Mouse (Mus musculus): ENCODE measurements around the gene Gpr153.

Gpr153 gene

DNA sequence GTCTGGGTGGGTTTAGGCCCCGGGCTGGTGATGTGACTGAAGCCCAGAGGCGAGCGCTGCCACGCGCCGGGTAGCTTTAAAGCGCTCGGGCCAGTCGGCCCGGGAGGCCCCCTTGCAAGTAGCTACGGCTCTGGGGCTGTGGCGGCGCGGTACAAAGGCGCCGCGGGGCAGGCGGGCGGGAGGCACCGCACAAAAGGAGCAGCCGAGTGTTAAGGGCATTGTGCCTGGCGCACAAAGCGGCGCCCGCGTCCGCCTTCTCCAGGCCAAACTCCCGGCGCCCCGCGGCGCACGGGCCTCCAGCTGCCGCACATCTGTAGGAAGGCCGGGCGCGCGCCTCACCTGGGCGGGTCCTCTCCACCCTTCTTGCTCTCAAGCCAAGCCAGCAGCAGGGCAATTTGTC, 16.4 kb downstream of the Gpr153 start:
- no peak for DNase-seq

DNA sequence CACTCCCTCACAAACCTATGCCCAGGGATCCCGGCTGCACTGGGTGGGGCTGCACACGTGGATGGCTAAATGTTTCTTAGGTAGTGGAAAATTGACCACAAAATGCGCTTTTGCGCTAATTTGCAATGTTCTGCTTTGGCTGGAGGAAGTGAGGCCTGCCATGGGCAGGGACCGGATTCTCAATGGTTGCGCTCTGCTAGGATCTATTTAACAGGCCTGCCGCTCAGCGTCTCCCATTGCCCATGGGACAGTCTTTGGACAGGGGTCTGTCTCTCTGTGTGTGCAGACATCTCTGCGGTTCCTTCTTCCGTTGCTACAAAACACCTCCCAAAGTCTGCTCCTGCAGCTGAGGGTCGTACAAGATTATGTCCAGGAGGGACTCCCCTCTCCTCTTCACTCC, 17.0 kb downstream of the Gpr153 start:
- DNase-seq, result no peak

DNA sequence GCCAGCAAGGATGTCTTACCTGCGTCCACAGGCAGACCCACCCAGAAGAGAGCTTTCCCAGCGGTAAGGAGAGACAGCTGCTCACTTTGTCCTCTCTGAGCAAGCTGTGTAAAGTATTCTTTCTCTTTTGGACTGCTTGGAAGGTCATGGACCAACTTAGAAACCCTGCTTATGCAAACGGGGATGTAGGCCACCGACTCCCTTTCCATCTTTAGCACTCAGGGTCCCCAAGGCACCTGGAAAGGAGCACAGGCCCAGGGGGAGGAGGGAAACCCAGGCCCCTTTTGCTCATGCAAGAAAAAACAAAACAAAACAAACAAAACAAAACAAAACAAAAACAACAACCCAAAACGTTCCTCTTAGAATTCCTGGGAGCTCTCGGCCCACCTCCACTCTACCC, 17.5 kb downstream of the Gpr153 start, which contains the start of gene Hes3:
TSS of gene Hes3 (minus strand) at position 101 of the 400 bp plus-strand sequence.
- no peak for DNase-seq

DNA sequence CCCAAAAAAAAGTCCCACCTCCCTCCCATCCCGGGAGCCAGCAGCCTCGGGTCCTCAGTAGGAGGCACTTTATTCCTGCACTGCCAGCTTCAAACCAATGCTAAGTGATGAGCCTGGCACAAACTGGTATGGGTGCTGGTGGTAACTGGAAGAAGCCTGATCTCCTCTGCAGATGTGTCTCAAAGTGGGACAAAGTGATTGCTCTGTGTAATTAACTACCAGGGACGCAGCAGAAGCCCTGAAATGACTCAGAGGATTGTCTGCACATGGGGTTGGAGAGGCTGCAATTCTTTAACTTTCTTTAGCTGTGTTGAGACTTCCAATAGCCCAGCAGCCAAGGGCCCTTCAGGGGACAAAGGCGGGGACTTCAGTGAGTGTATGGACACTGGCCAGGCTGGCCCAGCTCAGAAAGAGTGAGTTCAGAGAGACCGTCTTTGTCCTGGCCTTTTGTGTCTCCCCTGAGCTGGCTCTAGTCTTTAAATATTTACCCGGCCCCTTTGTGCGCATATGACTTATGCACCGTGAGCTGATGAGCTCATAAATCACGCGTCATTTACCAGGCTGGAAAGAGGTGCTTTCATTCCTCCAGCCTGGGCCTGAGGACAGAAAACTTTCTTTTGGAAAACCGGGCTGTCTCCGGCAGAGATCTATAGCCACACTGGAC, 18.2 kb downstream of the Gpr153 start:
- no peak for DNase-seq

DNA sequence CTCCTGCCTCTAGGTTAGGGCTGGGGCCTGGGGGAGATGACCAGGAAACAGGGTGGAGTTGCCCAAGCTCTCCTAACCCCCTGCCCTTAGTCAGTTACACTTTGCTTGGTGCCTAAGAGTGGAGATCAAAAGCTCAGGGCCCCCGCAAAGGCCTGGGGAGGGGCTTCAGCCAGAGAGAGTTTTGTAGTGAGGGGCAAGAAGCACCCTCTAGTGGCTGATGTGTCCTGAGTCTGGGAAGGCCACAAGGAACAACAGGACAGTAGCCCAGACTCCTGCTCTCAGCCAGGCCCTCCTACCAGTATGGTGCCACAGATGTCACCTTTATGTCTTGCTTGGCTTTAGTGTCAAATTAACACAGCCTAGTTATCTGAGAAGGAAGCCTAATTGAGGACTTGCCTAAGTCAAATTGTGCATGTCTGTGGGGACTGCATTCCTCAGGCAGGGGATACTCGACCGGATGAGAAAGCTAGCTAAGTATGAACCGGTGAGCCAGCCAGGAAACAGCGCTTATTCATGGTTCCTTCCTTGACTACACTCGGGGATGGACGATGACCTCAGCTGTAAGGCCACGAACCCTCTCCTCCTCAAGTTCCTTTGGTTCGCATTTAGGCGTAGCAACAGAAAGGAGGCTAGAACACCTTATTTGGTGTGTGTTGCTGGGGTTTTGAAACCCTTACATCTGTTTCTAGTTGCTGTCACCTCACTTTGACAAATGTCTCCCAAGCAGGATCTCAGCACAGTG, 20.3 kb downstream of the Gpr153 start:
- DNase-seq, result no peak

DNA sequence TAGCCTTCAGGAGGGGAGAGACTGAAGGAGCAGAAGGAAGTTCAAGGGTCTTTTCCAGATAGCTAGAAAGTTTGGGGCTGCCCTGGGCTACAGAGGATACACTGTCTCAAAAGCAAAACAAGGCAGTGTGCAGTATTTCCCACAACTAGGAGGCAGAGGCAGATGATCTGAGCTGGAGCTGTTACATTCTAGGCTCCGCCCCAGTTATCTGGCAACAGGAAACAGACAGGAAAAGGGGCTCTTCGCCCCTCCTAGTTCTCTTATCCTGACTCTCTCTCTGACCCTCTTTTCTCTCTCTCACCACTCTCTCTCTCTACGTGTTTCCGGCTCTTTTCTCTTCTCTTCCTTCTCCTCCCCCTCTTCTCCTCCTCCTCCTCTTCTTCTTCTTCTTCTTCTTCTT, 21.9 kb downstream of the Gpr153 start:
- DNase-seq, result no peak

DNA sequence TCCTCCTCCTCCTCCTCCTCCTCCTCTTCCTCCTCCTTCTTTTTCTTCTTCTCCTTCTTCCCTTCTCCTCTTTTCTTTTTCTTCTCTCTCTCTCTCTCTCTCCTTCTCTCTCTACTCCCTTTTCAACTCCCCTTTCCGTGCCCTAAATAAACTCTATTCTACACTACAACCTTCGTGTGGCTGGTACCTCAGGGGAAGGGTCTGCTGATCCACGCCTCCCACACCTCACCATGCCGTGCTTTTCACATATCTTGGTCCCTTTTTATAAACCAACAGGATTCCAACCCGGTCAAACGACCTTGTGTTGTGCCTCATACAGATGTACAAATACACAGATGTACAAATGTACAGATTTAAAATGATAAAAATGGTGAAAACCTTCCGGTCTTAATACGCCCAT, 22.3 kb downstream of the Gpr153 start:
- DNase-seq, result no peak

DNA sequence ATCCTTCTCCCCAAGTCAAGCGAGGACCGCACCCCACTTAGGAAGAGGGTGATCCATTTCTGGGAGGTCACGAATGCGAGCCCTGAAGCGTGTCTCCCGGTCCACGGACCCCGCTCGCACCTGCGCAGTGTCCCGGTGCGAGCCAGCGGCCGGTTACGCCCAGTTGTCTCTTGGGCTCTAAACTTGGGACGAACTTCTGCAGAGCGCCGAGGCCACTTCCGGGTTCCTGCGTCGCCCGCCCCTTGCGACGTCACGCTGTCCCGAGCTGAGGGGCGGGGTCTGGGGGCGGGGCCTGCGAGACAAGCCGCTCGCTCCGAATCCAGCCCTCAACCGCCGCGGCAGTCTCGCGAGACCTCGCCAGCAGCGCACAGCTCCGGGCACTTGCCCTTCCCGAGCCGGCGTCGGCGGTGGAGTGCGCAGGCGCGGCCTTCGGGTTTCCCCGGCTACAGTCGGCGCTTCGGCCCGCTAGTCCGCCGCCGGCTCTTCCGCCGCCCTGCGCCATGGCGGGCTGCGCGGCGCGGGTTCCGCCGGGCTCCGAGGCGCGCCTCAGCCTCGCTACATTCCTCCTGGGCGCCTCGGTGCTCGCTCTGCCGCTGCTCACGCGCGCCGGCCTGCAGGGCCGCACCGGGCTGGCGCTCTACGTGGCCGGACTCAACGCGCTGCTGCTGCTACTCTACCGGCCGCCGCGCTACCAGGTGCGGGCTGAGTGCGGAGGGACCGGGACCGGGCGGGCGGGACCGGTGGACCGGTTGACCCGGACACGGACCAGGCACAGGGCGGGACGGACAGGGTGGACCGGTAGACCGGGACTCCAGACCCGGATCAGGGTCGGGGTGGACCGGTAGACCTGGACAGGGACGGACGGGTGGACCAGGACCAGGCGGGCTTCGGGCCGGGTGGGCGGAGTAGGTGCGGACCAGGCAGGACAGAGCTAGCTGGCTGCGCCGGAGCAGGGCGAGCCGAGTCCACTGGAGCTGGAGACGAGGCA, 23.1 kb downstream of the Gpr153 start, which contains the start of gene Icmt:
TSS of gene Icmt (plus strand) at position 354 of the 988 bp plus-strand sequence.
- peak; percentile 99 for DNase-seq

DNA sequence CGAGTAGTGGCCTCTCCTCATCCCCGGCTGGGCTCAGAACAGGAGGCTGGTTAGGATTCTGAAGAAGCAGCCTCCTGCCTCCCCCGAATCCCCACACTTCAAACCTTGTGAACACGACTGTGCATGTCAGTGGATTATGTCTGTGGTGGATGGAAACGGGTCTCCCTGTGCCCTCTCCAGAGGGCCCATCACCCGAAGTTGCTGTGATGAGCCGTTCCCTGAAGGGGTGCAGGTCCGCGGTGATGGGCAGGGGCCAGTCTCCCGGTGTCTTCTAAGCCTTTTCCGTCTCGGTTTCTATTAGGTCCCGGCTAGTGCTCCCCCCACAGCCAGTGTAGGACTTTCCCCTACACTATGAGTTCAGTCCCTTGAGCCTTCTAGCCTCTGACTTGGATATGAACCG, 24.8 kb downstream of the Gpr153 start:
- DNase-seq, result no peak

DNA sequence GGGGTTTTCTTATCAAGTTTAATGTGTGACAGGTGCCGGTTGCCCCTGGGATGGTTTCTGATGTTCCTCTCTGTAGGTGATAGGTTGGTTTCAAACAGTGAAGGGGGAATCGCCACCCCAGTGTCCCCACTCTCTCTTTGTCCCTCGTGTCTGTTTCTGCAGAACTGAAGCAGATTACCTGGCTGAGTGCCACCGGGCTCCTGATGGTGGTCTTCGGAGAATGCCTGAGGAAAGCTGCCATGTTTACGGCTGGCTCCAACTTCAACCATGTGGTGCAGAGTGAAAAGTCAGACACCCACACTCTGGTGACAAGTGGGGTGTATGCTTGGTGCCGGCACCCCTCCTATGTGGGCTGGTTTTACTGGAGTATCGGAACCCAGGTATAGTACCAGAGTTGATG, 26.3 kb downstream of the Gpr153 start:
- no peak for DNase-seq

DNA sequence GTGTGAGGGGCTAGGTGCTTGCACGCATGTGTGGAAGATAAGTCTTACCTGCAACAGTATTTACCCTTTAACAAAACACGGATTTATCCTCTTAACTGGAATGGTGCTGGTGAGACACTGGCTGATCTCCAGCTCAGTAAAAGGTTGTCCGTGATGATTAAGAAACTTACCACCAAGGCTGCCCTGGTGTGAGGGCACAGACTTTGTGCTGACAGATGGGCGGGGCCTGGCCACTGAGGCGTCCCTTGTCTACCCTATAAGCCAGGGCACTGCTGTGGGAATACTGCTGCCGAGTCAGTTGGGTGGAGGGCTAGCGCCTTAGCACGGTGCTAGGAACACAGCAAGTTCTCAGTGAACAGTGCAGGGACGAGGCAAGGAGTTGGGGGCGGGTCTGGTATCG, 28.0 kb downstream of the Gpr153 start:
- no peak for DNase-seq

DNA sequence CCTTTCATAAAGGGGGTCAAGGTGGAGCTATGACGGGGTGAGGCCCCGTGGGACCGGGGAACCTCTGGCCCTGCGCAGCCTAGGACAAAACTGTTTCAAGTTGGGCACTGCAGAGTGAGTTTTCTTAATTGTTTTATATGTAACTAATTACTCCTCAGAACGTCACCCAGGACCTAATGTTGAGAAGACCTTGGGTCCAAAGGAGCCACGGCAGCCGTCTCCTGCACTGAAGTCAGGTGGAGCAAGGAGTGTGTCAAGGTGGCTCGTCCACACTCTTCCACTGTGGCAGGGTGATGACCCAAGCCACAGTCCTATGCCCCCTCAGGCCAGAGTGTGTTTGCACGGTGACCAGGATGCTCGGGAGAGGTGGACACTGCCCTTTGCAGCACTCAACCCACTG, 29.1 kb downstream of the Gpr153 start:
- no peak for DNase-seq

DNA sequence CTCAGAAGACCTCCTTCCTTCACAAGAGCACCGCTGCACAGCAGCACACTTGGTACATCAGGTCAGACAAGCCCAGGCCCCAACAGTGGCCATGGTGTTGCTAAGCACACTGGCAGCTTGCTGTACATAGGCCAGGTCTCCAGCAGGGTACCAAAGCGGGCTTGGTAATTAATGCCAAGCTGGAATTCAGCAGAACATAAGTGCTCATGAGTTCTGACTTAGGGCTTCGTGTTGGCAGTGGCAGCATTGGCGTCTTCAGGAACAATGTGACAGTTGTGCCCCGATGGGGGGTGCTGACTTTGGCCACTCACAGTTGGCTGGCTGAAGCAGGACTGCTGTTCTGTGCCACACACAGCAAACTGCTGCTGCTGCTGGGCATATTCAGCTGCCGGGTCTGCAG, 30.7 kb downstream of the Gpr153 start:
- DNase-seq, result no peak

DNA sequence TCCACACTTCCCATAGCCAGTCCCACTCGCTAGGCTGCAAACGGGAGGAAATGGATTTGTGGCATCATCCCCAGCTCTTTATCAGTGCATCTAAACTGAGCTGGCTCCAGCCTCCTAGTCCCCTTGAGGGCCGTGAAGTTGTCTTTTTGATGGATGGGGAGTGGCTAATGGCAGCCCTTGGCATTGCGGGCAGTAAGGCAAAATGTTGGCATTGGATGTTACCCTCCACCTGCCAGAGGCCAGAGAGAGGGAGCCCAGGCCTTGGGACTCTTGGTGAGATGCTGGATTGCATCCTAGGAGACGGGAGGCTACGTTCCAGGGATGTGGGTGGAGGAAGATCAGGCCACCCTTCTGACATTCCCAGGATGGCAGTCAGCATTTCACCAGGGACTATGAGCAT, 32.0 kb downstream of the Gpr153 start:
- no peak for DNase-seq

DNA sequence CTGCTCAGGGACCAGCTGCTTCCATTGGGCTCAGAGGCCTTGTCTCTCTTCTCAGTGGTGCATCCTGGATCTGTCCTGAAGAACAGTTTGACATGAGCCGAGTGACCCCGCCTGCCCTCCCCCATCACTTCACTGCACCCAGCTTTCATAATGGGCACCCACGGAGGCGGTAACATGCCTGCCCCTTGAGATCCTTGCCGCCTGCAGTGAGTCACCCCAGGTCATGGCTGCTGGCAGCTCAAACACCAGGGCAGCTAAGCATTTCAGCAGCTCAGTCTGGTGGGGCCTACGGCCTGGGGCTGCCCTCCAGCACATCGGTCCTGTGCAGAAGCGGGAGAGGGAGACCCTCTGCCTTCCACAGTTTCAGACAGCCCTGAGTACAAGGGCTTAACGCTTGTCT, 33.5 kb downstream of the Gpr153 start:
- DNase-seq, result no peak

DNA sequence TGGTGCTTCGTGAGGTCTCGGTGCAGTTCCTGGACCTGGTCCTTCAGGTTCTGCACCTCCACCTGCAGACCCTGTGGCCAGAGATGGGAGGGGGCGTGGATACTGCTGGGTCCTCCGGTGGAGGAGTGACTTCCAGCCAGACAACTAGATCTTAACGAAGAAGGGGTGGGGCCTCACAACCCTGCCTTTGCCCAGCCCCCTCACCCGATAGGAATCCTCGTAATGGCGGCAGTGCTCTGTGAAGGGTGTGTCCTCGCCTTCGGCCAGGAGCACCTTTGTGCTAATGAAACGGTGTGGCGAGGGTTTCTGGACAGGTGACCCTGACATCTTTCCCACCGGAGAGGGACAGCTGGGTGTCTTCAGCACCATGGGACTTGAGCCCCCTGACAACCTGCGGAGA, 38.2 kb downstream of the Gpr153 start:
- DNase-seq, result no peak

DNA sequence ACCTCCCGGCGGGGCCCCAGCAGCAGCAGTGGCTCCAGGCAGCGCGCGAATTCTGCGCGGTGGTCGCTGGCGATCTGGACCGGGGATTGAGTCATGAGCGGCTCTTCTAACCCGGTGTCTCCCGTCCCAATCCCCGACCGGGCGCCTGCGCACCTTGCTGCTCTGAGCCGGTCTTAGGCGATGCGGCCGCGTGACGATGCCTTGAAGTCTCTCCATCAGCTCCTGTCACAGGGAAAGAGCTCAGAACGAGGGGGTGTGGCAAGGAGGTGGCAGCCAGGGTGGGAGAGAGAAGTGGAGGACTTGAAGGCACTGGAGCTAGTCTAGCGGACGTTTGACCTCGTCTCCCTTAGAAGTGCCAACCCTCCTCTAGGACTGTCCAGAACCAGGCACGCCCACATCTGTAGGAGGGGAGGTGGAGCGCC, 39.2 kb downstream of the Gpr153 start:
- DNase-seq, result peak in 1 of 2 experiments; percentile 36

DNA sequence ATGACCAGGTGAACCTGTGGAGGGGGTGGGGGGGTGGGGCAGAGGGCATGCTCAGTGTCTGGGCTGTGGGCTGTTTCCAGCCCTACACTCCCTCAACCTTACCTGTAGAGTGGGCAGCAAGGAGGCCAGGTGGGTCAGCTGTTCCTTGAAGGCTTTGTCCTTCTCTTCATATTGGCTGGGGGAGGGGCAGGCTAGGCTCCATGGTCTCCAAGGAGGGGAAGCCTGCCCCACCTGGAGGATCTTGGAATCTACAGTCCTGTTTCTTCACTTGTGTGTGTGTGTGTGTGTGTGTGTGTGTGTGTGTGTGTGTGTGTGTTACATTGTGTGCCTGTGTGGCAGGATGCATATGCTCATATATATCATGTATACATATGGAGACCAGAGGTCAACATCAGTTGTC, 39.9 kb downstream of the Gpr153 start:
- peak; percentile 51 to 54 for DNase-seq

DNA sequence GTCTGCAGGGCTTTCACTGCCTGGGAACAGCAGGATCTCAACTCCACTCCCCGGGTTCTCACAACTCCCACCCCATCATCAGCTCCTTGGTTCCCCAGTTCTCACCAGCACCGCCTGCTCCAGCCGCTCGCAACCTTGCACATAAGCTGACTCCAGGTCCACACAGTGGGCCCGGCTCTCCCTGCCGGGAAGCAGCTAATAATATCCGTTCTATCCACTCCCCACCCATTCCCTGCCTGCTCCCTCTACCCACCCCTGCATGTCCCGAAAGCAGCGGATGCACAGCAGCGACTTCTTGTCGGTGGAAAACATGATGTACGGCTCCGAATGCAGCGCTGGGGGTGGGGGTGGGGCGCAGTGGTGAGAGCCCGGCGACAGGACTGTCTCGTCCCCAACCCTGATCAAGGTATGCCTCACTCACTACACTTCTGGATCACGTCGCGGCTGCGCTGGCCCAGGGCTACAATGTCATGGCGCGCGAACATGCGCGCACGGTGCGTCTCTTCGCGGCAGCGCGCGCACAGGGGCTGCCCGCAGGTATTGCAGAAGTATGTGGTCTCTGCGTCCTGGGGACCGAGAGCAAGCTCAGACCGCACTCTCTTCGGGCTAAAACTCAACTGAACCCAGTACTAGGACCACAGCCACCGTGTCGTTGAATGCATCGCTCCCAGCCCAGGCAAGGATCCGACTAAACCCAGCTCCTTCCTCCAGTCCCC, 41.6 kb downstream of the Gpr153 start:
- peak in 1 of 2 experiments; percentile 26 for DNase-seq

DNA sequence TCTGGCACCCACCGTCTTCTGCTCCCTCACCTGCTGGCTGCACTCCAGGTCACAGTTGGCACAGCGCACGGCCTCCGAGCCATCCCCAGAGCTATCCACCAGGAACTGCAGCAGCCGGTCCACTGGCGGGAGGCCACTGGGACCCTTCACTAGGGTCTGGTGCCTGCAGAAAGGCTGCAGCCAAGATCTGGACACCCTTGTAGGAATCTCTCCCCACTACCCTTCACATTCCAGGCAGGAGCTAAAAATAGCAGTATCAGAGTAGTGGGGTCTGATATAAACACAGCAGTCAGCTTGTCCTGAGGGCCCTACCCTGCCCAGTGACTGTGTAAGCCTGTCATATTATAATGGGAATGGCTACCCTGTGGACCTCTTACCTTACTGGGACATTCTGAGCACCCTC, 43.6 kb downstream of the Gpr153 start:
- DNase-seq, result no peak

DNA sequence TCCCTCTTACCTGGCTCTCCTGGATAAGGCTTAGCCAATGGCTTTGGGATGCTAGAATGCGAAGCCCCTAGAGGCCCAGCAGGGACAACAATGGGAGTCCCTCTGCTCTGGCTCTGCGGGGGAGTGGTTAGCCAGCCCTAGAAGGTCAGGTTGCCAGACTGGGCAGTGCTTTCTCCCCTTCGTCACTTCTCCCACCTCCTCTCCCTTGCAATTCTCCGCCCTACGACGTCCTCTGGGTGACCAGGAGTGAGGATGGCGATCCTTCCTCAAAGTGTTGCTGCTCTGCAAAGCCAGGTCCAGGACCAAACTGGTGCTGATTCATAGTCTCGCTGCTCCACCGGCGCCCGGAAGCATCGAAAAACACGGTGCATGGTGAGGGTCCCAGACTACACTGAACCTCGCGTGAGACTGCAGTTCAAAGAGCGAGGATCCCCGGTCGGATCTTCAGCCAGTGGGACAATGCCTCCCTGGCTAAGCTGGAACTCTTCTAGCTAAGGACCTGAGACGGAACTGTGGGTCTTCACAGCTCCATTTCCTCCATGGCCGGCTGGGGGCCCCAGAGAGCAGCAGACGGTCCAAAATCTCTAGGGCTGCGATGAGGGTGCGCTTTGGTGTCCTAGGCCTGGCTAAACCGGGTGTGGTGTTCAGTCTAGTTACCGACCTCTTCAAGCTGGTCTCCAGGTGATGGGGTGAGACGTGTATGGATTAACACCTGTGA, 44.6 kb downstream of the Gpr153 start, which contains the start of gene Rnf207:
TSS of gene Rnf207 (minus strand) at position 477 of the 718 bp plus-strand sequence.
- peak; percentile 72 to 76 for DNase-seq

DNA sequence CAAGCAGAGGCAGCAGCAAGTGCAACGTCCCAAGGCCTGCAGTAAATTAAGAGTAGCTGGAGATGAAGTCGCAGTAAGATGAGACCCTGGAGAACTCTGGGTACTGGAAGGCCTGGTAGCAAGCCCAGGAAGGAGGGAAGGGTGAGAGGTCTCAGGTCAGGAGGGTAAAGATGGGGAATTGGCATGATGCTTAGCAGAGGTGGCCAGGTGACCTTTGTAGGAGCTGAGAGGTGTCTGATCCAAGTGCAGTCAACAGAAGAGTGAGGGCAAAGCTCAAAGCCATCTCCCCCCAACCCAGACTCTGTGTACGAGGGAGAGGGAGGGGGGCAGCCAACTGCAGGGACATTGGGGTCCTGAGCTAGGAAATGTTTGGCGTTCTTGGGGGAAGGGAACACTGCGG, 47.4 kb downstream of the Gpr153 start:
- DNase-seq, result no peak

All from B cell, adult 2 months (primary cell).